Mouse (Mus musculus): ENCODE measurements at regions not wholly inside any gene's neighbourhood (a gene's known extent, or its start where the extent isn't known, plus 50 kb on each side); places are given as distances from the start of the nearest gene placed in this dataset.
"Not testable (repeated sequence)": the region's sequence is repeated elsewhere in the genome, so short reads cannot be mapped to it uniquely, and the experiment has no call there.

- TF ChIP-seq CTCF, POLR2A (IDR thresholded peaks at IDR 0.05; ENCODE audit: insufficient read depth, low read depth, low read length): not testable (repeated sequence)
Measured at GRCm38 (mm10) chr14:53709627-53710026, 544.3 kb downstream of the Dad1 start.

Data from olfactory bulb, adult 2 months (tissue).